9 mouse cellular contexts compared by ENCODE assay signal in the genomic region with DNA sequence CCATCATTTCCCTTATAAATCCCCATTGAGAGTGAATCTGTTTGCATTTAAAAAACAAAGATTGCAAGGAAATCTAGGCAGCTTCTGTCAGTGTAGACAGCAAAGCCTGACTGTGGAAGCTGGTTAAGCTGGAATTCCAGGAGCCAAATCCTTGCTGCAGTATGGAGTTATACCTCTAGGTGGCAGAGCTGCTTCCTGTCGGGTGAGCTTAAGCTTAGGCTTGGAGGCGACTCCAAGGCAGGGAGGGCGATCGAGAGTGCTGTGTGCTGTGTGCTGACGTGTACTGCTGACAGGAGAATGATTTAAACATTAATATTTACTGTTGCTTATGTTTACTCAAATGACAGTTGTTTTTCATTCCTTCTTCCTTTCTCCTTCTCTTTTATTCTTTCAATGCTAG.
DNase-seq lines count a peak whose midpoint lies in the region; ATAC-seq and TF ChIP-seq lines count a peak whose summit lies in the region.
"Had no signal": no experiment of that assay in that cellular context is flagged by ENCODE, and none has a peak within 500 bp of the region (broad histone marks: within the 10 kb centered on the region; RNA-seq: fewer than 3 reads in every experiment).

No protein-coding gene starts in this region.

- H3K4me3 ChIP-seq in lung, embryonic 14.5 days (ENCODE audit: low read depth, low read length) = no peak overlapping the region
- H3K4me3 ChIP-seq: limb, embryonic 15.5 days had no signal

- H3K4me2 ChIP-seq in lung, embryonic 14.5 days = no peak overlapping the region
- H3K4me2 ChIP-seq: limb, embryonic 15.5 days had no signal

- H3K4me1 ChIP-seq in lung, embryonic 14.5 days (ENCODE audit: insufficient read depth) = peaks cover 11% of the 10 kb centered on the region; the same call in 1 of the 2 replicates

- DNase-seq in left cerebral cortex, adult 18-20 months (ENCODE audit: low spot score in 2 of 2) = peak; percentile 83 to 90
- no peak for DNase-seq in left cerebral cortex, adult 11 months (ENCODE audit: low spot score)
- peak; percentile 72 for DNase-seq in MN1 (ENCODE audit: low spot score)
- DNase-seq in cerebellum, adult 9-10 months = peak; percentile 91
- DNase-seq in frontal cortex, postnatal 36 days (ENCODE audit: low spot score in 2 of 2) = peak; percentile 81 to 90
- peak; percentile 76 to 87 for DNase-seq in kidney, postnatal 36 days
- peak; percentile 92 for DNase-seq in lung, embryonic 14.5 days
- peak; percentile 34 for DNase-seq in splenic B cell, adult 2 months (ENCODE audit: low read depth, low spot score)

- peak; percentile 82 for TF ChIP-seq CTCF in lung, embryonic 14.5 days (IDR thresholded peaks at IDR 0.05; ENCODE audit: low read depth)

- no peak for ATAC-seq in lung, embryonic 14.5 days (ENCODE audit: insufficient read depth)

- H3K27me3 ChIP-seq in lung, embryonic 14.5 days (ENCODE audit: insufficient read depth, low read length) = no peaks in the 10 kb centered on the region
- H3K27me3 ChIP-seq in splenic B cell, adult 2 months (ENCODE audit: control insufficient read depth, insufficient read depth, low read length, poor library complexity, severe bottlenecking) = no peaks in the 10 kb centered on the region
- H3K27me3 ChIP-seq: limb, embryonic 15.5 days had no signal

- no peaks in the 10 kb centered on the region for H3K36me3 ChIP-seq in lung, embryonic 14.5 days (ENCODE audit: insufficient read depth)
- peaks cover 3% of the 10 kb centered on the region; the same call in 1 of the 2 replicates for H3K36me3 ChIP-seq in splenic B cell, adult 2 months (ENCODE audit: control insufficient read depth, insufficient read depth, low read length, poor library complexity, severe bottlenecking)

- H3K27ac ChIP-seq in lung, embryonic 14.5 days (ENCODE audit: low read depth) = no peak overlapping the region
- H3K27ac ChIP-seq: limb, embryonic 15.5 days had no signal

- H3K9ac ChIP-seq in lung, embryonic 14.5 days = no peak overlapping the region
- H3K9ac ChIP-seq: limb, embryonic 15.5 days had no signal

- H3K9me3 ChIP-seq in lung, embryonic 14.5 days (ENCODE audit: low read depth, low read length) = no peaks in the 10 kb centered on the region
- H3K9me3 ChIP-seq: limb, embryonic 15.5 days had no signal

- 22% methylated on average over 5 of the region's 5 CpGs for WGBS in lung, embryonic 14.5 days
